18 mouse cellular contexts compared by ENCODE assay signal in genomic region chrX:12189511-12189910, GRCm38 (mm10).
"Had no signal": no experiment of that assay in that cellular context is flagged by ENCODE, and none has a peak within 500 bp of the region (broad histone marks: within the 10 kb centered on the region; RNA-seq: fewer than 3 reads in every experiment).

No protein-coding gene starts in this region.

- DNase-seq: lung, embryonic 14.5 days; lung, postnatal 10 days; lung, postnatal 4 days; midbrain, embryonic 14.5 days; retina, postnatal 1 day; right cerebral cortex, adult 18-20 months; right cerebral cortex, postnatal 25 days; right cerebral cortex, postnatal 4 days; spleen, adult 18-20 months; thymus, adult 18-20 months; thymus, postnatal 14 days; thymus, postnatal 36 days had no signal

- H3K36me3 ChIP-seq: midbrain, embryonic 10.5 days; midbrain, embryonic 12.5 days; neural tube, embryonic 13.5 days; neural tube, embryonic 15.5 days had no signal

- H3K4me2 ChIP-seq: lung, embryonic 14.5 days; midbrain, embryonic 12.5 days; neural tube, embryonic 13.5 days; neural tube, embryonic 15.5 days had no signal

- ATAC-seq: midbrain, embryonic 16.5 days had no signal

- H3K27me3 ChIP-seq: midbrain, embryonic 12.5 days; neural tube, embryonic 13.5 days; neural tube, embryonic 15.5 days had no signal

- H3K27ac ChIP-seq: midbrain, embryonic 10.5 days; midbrain, embryonic 12.5 days; neural tube, embryonic 13.5 days; neural tube, embryonic 15.5 days had no signal

- H3K4me1 ChIP-seq: midbrain, embryonic 10.5 days; midbrain, embryonic 12.5 days; neural tube, embryonic 13.5 days; neural tube, embryonic 15.5 days had no signal

- H3K9ac ChIP-seq: lung, embryonic 14.5 days; midbrain, embryonic 12.5 days; neural tube, embryonic 13.5 days; neural tube, embryonic 15.5 days had no signal

- H3K9me3 ChIP-seq: midbrain, embryonic 12.5 days; neural tube, embryonic 13.5 days; neural tube, embryonic 15.5 days had no signal

- H3K4me3 ChIP-seq: midbrain, embryonic 10.5 days; midbrain, embryonic 12.5 days; myocyte; neural tube, embryonic 13.5 days; neural tube, embryonic 15.5 days had no signal
